Mouse (Mus musculus) E14TG2a.4 (cell line): ENCODE measurements around the gene 1700016D06Rik.

ENCODE experiments used
- CTCF ChIP-seq: conservative IDR thresholded peaks from 2 replicates; pipeline ENCODE4 v1.5.1; 2014; ENCODE audit warnings: low read length
- NANOG ChIP-seq: IDR thresholded peaks from 2 replicates; pipeline ENCODE4 v1.6.1; 2014; ENCODE audit warnings: borderline replicate concordance, low read length, mixed read lengths
- POU5F1 ChIP-seq: IDR thresholded peaks from 2 replicates; pipeline ENCODE4 v1.6.1; 2014; ENCODE audit warnings: low read length, borderline replicate concordance

DNA sequence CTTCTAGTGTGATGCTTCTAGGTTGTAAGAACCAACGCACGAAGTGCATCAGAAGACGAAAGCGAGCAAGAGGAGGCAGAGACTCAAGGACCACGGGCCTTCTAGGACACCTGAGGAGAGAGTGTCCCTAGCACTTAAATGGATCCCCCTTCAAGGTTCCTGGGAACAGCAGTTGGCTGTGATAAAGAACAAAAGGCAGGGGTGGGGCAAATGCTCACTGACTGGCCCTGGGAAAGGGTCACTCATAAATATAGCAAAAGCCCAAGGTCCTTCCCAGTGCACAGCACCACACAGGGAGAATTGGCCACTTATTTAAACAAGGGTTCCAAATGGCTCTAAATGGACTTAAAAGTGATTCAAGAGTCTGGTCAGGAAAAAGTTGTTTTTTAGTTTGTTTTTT, 71.7 kb downstream of the 1700016D06Rik start:
- TF ChIP-seq CTCF (no peak), NANOG (no peak), POU5F1 (no peak)
